Mouse (Mus musculus) adrenal gland, adult 18-20 months (tissue): ENCODE measurements around the gene Marc2. TPM values are rescaled to one million over a fixed set of nuclear protein-coding genes. Genes with fewer than 3 reads are reported as not detected.

Experiments used
- DNase-seq, 2 experiments: peaks; one replicate each; pipeline ENCODE4 v3.0.0; 2021 to 2022; ENCODE audit warnings: low spot score in 2 of 2
- long read RNA-seq, 2 experiments: library from polyadenylated mRNA; stranded (forward); transcript quantifications; one replicate each; pipeline ENCODE4 v2.0.0; 2021
- total RNA-seq, 2 experiments: library from RNA; stranded (reverse); gene quantifications; 1 replicate in 1 of 2; 2 replicates in 1 of 2; pipeline ENCODE4 v1.2.3; 2021

The Marc2 gene
- 100 to 1,000 TPM; 381 to 428 TPM for total RNA-seq
- long read RNA-seq, experiment 1, transcript Marc2-201 (8 exons, 1,917 nt): major isoform, 133 of 137 reads
- long read RNA-seq, experiment 1, partial matches to known transcripts: 3 of 137 reads
- long read RNA-seq, experiment 1, other reads (novel, unspliced or antisense): 1 of 137 reads
- long read RNA-seq, experiment 2, transcript Marc2-201 (8 exons, 1,917 nt): major isoform, 347 of 360 reads
- long read RNA-seq, experiment 2, partial matches to known transcripts: 2 of 360 reads
- long read RNA-seq, experiment 2, other reads (novel, unspliced or antisense): 9 of 360 reads

DNA sequence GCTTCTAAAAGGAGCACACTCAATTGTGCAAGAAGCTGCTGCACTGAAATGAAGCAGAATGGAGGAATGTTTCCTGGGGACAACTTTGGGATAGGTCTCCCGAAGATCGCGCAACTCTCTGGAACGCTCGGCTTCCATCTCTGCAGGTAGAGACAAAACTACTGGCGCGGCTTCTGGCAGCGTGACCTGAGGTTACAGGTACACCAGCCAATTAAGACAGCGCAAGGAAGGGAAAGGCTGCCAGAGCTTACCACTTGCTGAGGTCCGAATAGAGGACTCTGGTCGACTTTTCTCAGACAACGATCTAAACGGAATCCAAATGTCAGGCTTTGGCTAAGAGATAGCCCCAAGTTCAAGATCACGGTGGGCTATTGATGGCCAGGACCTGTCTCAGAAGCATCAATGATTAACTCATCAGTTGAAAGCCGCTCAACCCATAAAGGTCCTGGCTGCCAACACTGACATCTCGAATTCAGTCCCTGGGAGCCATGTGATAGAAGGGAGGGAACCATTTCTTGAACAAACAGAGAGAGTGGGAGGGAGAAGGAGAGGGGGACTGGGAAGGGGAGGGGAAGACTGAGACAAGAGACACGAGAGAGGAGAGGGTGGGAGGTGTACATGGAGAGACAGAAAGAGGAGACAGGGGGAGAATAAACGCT is at the start of gene Marc2:
Gene Marc2 (minus strand): TSS at position 360 of the 659 bp plus-strand sequence.
- DNase-seq: no peak

DNA sequence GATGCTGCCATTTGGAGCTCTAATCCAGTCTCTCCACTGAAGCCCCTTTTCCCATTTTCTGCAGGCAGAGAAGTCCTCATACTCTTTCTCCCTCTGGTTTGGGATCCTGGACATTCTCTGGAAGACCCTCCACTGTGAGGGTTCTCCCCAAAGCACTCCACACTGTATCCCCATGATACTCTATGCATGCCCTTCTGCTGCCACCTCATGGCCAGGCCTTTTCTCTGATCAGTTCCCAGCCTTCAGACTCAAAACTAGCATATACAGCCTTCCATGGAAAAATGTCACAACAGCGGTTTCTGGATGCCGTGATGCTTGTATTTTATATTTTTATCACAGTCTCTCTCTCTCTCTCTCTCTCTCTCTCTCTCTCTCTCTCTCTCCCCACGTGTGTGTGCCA is 45.7 kb upstream of the Marc2 start:
- no peak for DNase-seq

DNA sequence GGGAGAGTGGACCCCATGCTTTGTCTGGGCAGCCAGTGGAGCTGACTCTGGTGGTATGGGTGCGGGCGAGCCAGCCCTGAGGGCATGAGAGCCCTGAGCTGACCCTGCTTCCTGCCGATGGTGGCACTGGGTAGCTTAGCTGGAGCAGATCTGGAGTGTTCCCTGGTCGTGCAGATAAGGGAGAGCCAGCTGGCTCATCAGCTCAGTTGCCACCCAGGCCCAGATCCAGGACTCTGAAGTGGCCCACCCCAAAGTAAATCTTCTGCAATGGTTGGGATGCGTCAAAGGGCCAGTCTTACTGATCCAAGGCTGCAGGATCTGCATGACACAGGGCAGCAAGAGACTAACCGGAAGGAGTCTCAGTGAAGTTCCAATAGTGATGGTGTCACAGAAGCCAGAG is 43.2 kb upstream of the Marc2 start:
- DNase-seq: no peak

DNA sequence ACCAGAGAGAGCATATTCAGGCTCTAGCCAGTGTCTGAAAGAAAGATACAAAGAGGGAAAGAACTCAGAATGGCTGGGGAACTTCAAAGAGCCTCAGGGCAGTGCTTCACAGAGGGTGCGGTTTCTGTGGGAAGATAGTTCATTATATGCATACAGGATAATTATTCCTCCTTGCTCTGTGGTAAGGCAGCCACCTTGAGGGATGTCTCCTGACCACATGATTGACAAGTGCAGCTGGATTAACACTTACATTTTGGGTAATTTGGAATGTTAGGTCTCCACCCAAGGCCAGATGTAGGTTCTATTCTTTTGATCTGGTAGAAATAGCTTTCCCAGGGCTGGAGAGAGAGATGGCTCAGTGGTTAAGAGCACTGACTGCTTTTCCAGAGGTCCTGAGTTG is 39.9 kb upstream of the Marc2 start:
- no peak for DNase-seq

DNA sequence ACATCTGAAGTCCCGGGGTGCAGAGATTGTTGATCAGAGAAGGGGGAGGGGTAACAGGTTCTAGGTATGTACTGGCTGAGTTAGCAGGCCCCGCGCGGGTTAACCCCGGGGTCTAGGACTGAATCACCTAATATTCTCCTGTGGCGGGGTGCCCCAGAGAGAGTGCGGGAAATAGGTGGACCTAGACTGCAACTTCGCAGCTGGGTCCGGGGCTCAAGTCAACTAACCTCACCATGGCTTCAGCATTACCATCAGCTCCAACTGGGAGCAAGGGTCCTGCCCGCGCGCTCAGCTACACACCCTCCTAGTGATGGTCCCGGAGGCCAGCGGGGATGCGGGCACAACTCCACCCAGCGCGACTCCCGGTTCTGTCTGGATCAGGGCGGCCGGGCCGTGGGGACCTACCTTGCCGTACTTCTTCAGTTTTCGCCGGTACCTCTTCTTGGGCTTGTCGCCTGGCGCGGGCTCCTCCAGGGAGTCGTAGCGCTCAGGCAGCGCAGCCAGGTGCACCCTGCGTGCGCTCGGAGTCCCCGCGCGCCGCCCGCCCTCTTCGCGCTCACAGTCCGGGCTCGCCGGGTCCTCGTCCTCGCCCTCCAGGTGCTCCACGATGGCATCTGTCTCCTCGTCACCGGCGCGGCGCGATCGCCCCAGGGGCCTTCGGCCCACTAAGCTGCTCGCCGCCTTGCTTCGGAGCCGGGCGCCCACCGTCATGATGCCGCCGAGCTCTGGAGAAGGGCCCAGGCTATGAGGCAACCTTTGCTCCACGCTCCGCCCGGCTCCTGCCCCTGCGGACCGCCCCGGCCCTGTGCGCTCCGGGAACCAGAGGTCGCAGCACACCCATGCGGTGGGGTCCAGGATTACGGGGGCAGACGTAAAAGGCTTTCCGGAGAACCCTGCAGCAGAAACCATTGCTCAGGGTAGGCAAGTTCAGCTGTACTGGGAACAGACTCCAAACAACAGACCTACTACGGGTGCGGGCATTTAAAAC is 36.3 kb upstream of the Marc2 start, which contains the start of gene C130074G19Rik:
Gene C130074G19Rik (minus strand): TSS at position 938 of the 988 bp plus-strand sequence.
- peak; percentile 53 to 76 for DNase-seq

DNA sequence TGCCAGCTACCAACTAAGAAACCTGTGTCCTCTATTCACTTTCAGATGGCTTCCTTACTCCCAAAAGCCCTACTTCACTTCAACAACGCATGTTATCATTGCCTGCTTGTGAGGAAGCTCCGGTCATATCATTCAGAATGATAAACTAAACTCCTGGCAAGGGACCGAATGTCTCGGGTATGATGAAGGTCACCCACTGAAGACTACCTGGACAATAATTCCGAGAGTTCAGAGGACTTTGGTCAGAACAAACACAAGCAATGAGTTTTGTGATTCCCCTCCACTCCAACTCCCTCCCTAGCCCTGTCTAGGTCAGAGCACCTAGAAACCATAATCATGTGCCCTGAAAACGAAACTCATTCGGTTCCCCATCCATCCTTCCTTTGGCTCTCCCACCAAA is 35.6 kb upstream of the Marc2 start:
- DNase-seq: no peak

DNA sequence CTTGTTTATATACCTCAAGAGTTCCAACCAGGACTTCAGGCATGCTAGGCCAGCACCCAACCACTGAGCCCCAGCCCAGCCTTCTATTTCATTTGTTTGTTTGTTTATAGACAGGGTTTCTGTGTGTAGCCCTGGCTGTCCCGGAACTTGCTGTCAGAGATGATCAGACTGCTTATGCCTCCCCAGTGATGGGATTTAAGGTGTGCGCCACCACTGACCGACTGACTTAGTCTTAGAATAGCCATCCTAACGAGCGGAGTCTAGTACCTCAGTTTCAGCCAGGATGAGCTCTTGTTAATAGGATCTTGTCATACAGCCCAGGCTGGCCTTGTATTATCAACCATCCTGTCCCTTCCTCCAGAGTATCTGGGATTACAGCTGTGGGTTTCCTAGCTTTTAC is 35.0 kb upstream of the Marc2 start:
- DNase-seq: no peak

DNA sequence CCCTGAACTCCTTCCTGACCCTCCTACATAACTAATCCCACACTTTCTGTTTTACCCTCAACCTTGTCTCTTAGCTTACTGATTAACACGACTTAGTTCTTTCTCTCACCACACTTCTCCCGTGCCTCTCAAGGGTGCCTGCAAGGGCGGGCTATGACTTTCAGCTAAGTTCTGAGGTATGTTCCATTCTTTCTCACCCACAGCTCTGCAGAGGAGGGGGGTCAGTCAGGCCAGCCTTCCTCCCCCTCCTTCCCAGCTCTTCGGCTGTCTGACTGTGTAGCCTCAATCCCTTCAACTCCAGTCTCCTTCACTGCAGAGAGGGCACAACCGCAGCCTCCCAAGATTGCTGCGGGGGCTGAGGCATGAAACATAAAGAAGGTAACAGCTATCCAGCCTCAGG is 32.6 kb upstream of the Marc2 start:
- DNase-seq: no peak

DNA sequence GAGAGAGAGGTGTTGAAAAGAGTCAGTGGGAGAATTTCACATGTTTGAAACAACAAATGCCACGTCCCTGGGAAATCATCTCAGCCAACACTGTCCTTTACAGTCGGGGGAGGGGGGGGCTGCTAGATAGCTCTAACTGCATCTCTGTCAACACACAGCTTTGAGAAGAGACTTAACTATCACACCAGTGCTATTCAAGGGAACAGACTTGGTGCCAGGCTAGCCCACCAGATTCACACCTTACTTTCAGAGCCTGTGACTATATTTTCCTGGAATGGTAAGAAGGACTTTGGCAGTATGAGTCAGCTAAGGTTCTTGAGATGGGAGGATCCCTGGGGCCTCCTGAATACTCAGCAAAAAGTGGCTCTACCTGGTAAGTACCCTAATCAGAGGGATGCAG is 31.1 kb upstream of the Marc2 start:
- DNase-seq: no peak

DNA sequence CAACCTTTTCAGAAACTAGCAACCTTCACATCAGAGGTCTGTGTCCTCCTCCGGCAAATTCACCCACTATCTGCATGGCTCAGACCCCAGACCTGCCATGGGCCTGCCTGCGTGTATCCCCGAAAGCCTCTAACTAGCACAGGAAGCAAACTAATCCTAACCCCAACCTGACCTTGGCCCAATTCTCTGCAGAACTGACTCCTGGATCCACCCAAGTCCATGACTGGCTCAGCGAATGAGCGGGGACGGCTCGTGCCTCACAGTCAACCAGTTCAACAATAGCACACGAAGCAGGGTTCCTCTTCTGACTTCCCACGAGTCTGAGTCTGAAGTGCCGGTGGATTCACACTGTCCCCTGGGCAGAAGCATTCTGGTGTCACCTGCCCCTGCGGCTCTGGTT is 27.7 kb upstream of the Marc2 start:
- DNase-seq: no peak

DNA sequence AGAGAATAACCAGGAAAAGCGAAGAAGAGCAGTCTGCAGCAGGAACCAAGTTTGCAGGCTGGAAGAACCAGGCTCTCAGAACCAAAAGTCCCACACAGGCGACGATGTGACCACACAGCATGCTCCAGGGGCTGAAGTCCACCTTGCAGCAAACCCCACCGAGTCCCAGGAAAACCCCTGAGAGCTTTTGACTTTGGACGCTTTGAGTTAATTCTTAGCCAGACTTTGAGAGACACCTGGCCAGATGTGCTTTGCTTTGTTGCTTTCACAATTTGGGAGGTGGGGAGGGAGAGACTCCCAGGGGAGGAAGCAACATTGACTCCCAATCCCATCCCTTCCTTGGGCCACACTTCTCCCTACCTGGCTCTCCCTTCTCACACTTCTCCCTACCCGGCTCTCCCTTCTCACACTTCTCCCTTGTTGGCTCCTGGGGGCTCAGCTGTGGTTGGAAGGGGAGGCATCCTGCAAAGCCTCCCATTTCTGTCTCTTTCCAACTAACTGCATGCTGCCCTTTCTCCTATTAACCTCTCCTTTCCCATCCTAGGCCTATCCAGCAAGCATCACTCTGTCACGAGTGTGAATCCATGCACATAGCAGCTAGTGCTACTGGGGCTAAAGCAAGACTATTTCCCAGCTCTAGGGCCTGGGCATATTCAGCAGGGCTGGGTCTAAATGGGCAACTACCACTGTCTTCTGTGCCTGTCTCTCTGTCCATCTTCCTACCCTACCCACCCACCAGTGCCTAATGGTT is 26.0 kb upstream of the Marc2 start:
- DNase-seq: no peak

DNA sequence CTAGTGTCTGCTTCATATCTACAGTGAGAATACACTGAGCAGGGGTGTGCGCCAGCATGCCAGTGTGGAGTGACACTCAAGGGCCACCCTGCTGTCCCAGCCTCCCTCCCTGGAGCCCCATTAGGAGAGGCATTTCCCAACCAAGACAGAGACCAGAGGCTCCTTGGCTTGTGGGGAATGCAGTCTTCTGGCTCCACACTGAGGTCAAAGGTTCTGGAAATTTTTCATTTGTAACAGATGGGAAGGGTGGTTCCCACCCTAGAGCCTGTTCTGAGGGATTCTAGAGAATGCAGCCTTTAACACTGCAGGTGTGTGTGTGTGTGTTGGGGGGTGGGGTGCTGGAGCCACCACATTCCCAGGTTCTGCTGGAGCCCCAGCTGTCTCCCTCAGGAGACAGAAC is 25.3 kb upstream of the Marc2 start:
- no peak for DNase-seq

DNA sequence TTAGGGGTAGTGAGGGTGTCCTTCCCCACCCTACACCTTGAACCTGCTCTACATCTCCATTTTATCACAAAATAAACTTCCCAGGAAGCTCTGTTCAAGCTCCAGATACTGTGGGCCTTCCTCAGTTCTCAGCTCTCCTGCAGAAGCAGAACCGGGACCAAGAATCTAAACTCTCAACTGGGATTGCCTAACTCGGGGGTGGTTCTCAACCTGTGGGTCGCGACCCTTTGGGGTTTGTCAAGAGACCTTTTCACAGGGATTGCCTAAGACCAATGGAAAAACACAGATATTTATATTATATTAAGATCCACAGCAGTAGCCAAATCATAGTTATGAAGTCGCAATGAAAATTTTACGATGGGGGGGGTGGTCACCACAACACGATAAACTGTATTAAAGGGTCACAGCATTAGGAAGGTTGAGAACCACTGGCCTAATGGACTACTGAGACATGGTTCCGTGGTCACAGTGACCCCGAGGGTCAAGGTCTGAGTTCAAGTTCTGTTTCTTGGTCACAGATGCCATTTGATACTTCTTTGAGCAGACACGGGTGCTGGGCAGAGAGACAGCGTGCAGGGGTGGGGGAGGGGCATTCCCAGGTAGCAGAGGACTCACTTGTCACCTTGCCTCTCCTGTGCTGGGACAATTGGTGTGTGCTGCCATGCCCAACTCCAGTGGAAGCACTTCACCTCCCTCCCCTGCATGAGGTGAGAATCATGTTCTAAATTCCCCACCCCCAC is 24.6 kb upstream of the Marc2 start:
- no peak for DNase-seq

DNA sequence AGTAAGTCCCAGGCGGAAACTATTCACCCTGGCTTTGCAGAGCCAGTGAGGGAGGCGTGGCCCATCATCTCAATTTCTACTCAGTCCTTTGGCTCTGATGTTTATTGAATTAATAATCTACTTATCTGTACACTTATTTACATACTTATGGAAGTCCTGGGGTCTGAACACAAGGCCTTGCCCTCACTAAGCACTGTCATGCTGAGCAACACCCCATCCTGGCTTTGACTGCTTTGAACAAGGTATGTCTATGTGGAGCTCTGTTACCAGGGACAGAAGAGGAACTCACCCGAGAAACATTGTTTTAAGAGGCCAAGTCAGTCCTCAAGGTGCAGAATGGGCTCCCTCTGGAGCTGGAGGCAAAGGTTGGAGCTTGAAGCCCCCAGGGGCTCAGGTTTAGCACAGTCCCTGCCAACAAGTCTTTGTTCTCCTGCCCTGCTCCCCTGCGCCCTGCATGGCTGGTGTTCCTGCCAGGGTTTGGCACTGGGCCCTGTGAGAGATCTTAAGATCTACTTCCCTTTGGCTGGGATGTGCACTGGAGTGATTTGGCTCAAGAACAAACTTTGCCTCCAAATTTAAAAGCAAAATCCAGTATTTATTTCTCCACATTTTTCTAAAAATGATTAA is 23.8 kb upstream of the Marc2 start:
- peak; percentile 32 to 46 for DNase-seq

DNA sequence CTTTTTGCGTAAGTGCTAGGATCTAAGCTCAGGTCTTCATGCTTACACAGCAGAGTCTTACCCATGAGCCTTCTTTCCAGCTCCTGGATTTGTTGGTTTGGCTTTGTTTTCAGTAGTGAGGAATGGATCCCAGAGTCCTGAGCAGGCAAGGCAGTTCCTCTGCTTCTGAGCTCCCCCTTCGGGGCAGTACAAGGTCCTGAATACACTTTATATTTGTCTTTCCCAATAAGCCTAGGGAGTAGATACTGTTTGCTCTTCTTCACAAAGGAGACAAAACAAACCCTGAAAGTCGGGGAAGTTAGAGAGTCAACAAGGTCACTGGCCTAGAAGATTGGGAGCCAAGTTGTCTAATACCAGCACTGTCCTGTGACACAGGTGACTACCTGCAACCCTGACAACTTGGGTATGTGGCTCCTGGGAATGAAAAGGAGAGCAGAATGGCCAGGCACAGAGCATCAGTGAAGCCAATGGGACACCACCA is 21.4 kb upstream of the Marc2 start:
- no peak for DNase-seq

DNA sequence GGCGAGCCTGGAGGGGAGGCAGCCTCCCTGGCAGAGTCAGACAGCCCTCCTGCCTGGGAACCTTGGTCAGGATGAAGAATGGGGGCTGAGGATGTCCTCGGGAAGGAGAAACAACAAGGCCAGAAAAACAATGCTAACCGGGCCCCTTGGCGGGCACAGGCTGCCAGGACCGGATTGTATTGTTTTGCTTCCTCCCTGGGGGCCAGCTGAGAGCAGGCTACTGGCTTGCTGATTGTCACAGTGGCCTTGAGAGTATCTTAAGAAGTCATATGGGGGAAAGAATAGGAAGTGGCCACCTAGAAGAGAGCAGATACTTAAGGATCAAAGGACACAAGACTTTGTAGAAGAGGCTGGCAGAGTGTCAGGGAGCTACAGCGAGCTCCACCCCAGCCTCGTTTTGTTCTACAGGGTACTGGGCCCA is 18.1 kb upstream of the Marc2 start:
- DNase-seq: no peak

DNA sequence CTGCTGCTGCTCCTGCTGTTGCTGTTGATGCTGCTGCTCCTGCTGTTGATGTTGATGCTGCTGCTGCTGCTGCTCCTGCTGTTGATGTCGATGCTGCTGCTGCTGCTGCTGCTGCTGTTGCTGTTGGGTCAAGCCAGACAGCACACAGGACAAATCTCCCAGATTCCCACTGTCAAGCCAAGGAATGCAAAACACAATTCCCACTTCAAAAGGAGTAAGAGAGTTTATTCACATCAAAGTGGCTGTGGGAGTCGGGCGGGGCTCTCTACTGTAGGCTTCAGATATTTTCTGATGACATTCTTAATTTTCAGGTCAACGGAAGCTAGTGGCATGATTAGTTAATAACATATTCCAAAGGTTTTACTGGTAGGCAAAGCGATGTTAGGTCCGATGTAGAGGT is 16.4 kb upstream of the Marc2 start:
- no peak for DNase-seq

DNA sequence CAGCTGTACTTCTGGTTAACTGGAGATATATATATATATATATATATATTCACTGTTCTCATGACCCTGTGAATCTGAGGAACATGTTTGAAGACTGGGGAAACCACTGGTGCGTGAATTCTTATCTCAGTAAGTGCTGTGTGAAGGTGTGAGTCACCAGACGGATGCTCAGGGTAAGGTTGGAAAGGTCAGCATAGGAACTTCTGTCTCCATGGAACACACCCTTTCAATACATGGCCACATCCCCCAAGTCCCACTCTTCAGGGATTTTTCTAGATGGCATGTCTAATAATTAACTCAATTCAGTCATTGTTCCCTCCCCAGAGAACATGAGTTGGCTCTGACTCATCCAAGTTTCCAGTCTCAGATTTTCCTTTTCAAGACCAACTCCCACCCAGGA is 15.3 kb upstream of the Marc2 start:
- DNase-seq: no peak

DNA sequence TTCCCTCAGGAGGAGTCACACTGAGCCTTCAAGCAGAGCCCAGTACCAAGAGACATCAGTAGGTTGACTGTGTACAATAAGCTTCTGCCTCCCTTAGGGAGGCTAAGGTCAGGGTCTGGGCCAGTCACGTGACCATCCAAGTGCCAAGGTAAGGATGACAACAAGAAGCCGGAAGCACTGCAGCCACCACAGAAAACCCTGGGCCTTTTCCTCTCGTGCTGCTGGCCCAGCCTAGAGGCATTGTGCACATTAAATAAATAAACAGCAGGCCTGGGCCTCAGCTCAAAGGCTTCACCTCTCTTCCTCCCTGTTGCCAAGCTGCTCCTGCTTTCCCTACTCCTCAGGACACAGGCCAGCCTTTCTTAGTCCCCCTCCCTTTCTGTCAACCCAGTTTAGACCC is 14.0 kb upstream of the Marc2 start:
- DNase-seq: no peak

DNA sequence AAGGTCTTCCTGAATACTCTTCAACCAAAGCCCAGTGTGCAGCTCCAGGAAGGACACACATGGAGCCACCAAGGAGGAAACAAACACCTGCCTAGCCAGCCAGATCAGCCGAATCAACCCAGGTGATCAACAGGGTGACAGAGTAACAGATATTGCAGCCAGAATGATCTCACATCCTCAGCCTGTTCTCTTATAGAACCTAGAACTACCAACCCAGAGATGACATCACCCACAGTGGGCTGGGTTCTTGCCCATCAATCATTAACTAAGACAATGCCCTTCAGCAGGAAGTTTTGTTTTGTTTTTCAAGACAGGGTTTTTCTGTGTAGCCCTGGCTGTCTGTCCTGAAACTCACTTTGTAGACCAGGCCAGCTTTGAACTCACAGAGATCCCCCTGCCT is 12.0 kb upstream of the Marc2 start:
- no peak for DNase-seq
